Mouse (Mus musculus) c-Kit-positive CD71-negative TER-119-negative erythroid progenitor cells, embryonic 14.5 days (primary cell): ENCODE results near the gene Tmem123.
A peak's percentile ranks its signal among the peaks of the same experiment; 100 is the strongest.

Experiments used
- DNase-seq: peaks from one replicate; pipeline ENCODE4 v3.0.0-alpha.2; 2013; ENCODE audit warnings: low read depth

Gene Tmem123

GRCm38 (mm10) chr9:7828706-7829105, 64.9 kb downstream of the Tmem123 start:
- DNase-seq, result no peak

GRCm38 (mm10) chr9:7829531-7830528, 66.0 kb downstream of the Tmem123 start:
- DNase-seq, result no peak

GRCm38 (mm10) chr9:7833421-7833820, 69.6 kb downstream of the Tmem123 start:
- DNase-seq, result no peak

- no peak for DNase-seq
Observed at GRCm38 (mm10) chr9:7835302-7835701, 71.5 kb downstream of the Tmem123 start.

GRCm38 (mm10) chr9:7836331-7836730, 72.5 kb downstream of the Tmem123 start:
- DNase-seq, result peak; percentile 39

- peak; percentile 92 for DNase-seq
Observed at GRCm38 (mm10) chr9:7836905-7837805, 73.3 kb downstream of the Tmem123 start, which contains the start of gene Birc2. TSS of gene Birc2 (minus strand) at chr9:7837064.

GRCm38 (mm10) chr9:7837806-7838440, 74.1 kb downstream of the Tmem123 start:
- no peak for DNase-seq

- no peak for DNase-seq
Observed at GRCm38 (mm10) chr9:7841221-7841620, 77.4 kb downstream of the Tmem123 start.
